Mouse (Mus musculus) c-Kit-positive CD71-negative TER-119-negative erythroid progenitor cells, embryonic 14.5 days (primary cell): ENCODE measurements around the gene Tspan15.
A peak's percentile ranks its signal among the peaks of the same experiment; 100 is the strongest.

Source experiments
- DNase-seq: peaks from one replicate; pipeline ENCODE4 v3.0.0-alpha.2; 2013; ENCODE audit warnings: low read depth

Tspan15 gene

GRCm38 (mm10) chr10:62189910-62190309 lies 41.1 kb downstream of the Tspan15 start:
- DNase-seq, result no peak

- no peak for DNase-seq
Observed at GRCm38 (mm10) chr10:62189303-62189702, 41.7 kb downstream of the Tspan15 start.

- peak; percentile 70 for DNase-seq
Observed at GRCm38 (mm10) chr10:62186882-62187281, 44.2 kb downstream of the Tspan15 start.

GRCm38 (mm10) chr10:62183053-62183452 lies 48.0 kb downstream of the Tspan15 start:
- peak; percentile 99 for DNase-seq

- DNase-seq, result no peak
Observed at GRCm38 (mm10) chr10:62182471-62183014, 48.5 kb downstream of the Tspan15 start.

GRCm38 (mm10) chr10:62181701-62182100 lies 49.4 kb downstream of the Tspan15 start:
- no peak for DNase-seq

GRCm38 (mm10) chr10:62179944-62180343 lies 51.1 kb downstream of the Tspan15 start:
- no peak for DNase-seq

GRCm38 (mm10) chr10:62174533-62175313 lies 56.3 kb downstream of the Tspan15 start:
- DNase-seq, result no peak

GRCm38 (mm10) chr10:62173941-62174448 lies 57.1 kb downstream of the Tspan15 start:
- DNase-seq, result no peak

- DNase-seq, result no peak
Observed at GRCm38 (mm10) chr10:62172841-62173553, 58.1 kb downstream of the Tspan15 start.

GRCm38 (mm10) chr10:62162410-62162809 lies 68.6 kb downstream of the Tspan15 start:
- no peak for DNase-seq

GRCm38 (mm10) chr10:62149929-62150328 lies 81.1 kb downstream of the Tspan15 start:
- no peak for DNase-seq

- no peak for DNase-seq
Observed at GRCm38 (mm10) chr10:62147466-62148248, 83.4 kb downstream of the Tspan15 start.

GRCm38 (mm10) chr10:62145957-62146356 lies 85.1 kb downstream of the Tspan15 start:
- DNase-seq, result no peak

GRCm38 (mm10) chr10:62143820-62144219 lies 87.2 kb downstream of the Tspan15 start, which contains the start of gene Fam241b:
TSS of gene Fam241b (minus strand) at chr10:62143920.
- no peak for DNase-seq

GRCm38 (mm10) chr10:62138040-62138439 lies 93.0 kb downstream of the Tspan15 start:
- no peak for DNase-seq

GRCm38 (mm10) chr10:62137150-62137549 lies 93.9 kb downstream of the Tspan15 start:
- no peak for DNase-seq

- DNase-seq, result no peak
Observed at GRCm38 (mm10) chr10:62135696-62136470, 95.2 kb downstream of the Tspan15 start.
